Mouse (Mus musculus) forebrain, embryonic 11.5 days (tissue): ENCODE data around the gene Itpka. TPM values are rescaled to one million over a fixed set of nuclear protein-coding genes. Genes with fewer than 3 reads are reported as not detected.

Experiments
- ATAC-seq: fragments of 200-750 bp; cut with Nextera tagmentation; replicated peaks from 2 replicates; pipeline ENCODE4 v1.8.0; 2017; ENCODE audit warnings: moderate TSS enrichment; ENCODE audit not compliant: low FRiP score
- DNase-seq: peaks from one replicate; pipeline ENCODE4 v3.0.0-alpha.2; 2017; ENCODE audit warnings: low spot score
- H3K27ac ChIP-seq: fragments of 300-500 bp; sonication (generic); 2 replicates; pipeline ENCODE4 v1.5.1; 2014; ENCODE audit warnings: low read depth, low read length
- H3K27me3 ChIP-seq: fragments of 300-500 bp; sonication (generic); 2 replicates; pipeline ENCODE4 v1.6.1; 2014; ENCODE audit warnings: mild to moderate bottlenecking, low read length, mixed read lengths; ENCODE audit not compliant: control insufficient read depth, insufficient read depth
- H3K36me3 ChIP-seq: fragments of 300-500 bp; sonication (generic); 2 replicates; pipeline ENCODE4 v1.6.1; 2014; ENCODE audit warnings: mild to moderate bottlenecking, low read length, moderate library complexity, mixed read lengths; ENCODE audit not compliant: control insufficient read depth, insufficient read depth
- H3K4me1 ChIP-seq: fragments of 300-500 bp; sonication (generic); replicated peaks from 2 replicates; pipeline ENCODE4 v1.6.1; 2014; ENCODE audit warnings: low read length, mixed read lengths; ENCODE audit not compliant: control insufficient read depth, insufficient read depth
- H3K4me2 ChIP-seq: fragments of 300-500 bp; sonication (generic); 2 replicates; pipeline ENCODE4 v1.6.1; 2014; ENCODE audit warnings: low read depth, mild to moderate bottlenecking, low read length, moderate library complexity, mixed read lengths; ENCODE audit not compliant: severe bottlenecking
- H3K4me3 ChIP-seq: fragments of 300-500 bp; sonication (generic); 2 replicates; pipeline ENCODE4 v1.5.1; 2014; ENCODE audit warnings: low read depth, low read length
- H3K9ac ChIP-seq: fragments of 300-500 bp; sonication (generic); 2 replicates; pipeline ENCODE4 v1.6.1; 2014; ENCODE audit warnings: low read length
- H3K9me3 ChIP-seq: fragments of 300-500 bp; sonication (generic); 2 replicates; pipeline ENCODE4 v1.6.1; 2016; ENCODE audit warnings: low read length, mixed read lengths; ENCODE audit not compliant: control insufficient read depth
- WGBS: fragments of 180-500 bp; shearing (Covaris S2); extraction: QIAGEN DNeasy Blood & Tissue Kit; methylation state at CpG from one replicate; pipeline ENCODE4 v1.1.7; 2014; 5-methylcytosine and 5-hydroxymethylcytosine counted together
- polyA plus RNA-seq: library from polyadenylated mRNA; unstranded; fragments of >200 nt; fragmentation: Nextera tagmentation; extraction: Ambion mirVana; gene quantifications from 2 replicates; pipeline ENCODE4 v1.2.1, GENCODE M21; 2014

Gene Itpka
- polyA plus RNA-seq, 1 experiment from 2014 or later, result 1.5 TPM

GRCm38 (mm10) chr2:119799181-119799960 is 57.2 kb downstream of the Itpka start:
- peak overlapping the region; percentile 87 for H3K4me3 ChIP-seq
- ATAC-seq (peak; percentile 61), DNase-seq (peak; percentile 80)
- 1% methylated on average over 38 of the region's 89 CpGs for WGBS
- peak overlapping the region; percentile 96 for H3K4me2 ChIP-seq
- no peaks in the 10 kb centered on the region for H3K9me3 ChIP-seq
- H3K27ac ChIP-seq, result no peak overlapping the region
- H3K4me1 ChIP-seq, result peaks cover 35% of the 10 kb centered on the region
- H3K27me3 ChIP-seq, result peaks cover 9% of the 10 kb centered on the region; the same call in 1 of the 2 replicates
- no peaks in the 10 kb centered on the region; the same call in 1 of the 2 replicates for H3K36me3 ChIP-seq
- H3K9ac ChIP-seq, result peak overlapping the region; percentile 92

DNA sequence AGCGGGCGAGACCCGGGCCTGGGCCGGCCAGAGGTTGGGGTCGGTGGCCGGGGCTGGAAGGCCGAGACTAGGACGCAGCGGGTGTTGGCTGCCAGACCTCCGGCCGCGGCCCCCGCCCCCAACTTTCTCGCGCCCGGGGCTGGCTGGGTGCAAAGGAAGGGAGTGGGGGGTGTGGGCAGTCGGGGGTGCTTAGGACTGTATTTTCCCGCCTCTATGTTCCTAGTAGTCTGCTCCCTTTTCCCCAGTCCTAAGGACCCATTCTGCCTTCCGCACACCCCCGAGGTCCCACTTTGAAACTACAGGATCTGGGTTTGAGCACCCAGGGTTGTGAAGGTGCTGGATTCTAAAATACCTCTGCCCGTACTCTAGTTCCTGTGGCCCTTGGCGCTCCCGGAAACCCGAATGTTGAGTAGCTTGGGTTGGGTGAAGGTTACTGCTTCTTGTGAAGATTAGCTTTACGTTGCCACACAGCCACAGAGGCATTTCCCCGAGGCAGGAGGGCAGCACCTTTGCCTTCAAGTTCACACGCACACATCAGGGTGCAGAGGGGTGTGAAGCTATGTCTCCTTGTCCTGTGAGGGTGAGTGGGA is 57.9 kb downstream of the Itpka start:
- WGBS, result under 1% methylated on average over 27 of the region's 27 CpGs
- peaks cover 9% of the 10 kb centered on the region; the same call in 1 of the 2 replicates for H3K27me3 ChIP-seq

More for the DNA sequence above, 57.9 kb downstream of the Itpka start:
- Histone ChIP-seq H3K27ac (no peak overlapping the region), H3K4me2 (peak overlapping the region; percentile 96), H3K36me3 (no peaks in the 10 kb centered on the region; the same call in 1 of the 2 replicates), H3K4me1 (peaks cover 41% of the 10 kb centered on the region), H3K4me3 (peak overlapping the region; percentile 87), H3K9ac (peak overlapping the region; percentile 92), H3K9me3 (no peaks in the 10 kb centered on the region)
- DNase-seq, result no peak
- no peak; the same call in none of the 2 replicates for ATAC-seq

Other genes starting within 250 kb of the Itpka start
- 0.13 and 0.59 TPM in 2 replicates for gene Exd1, start 194.7 kb upstream of the Itpka start, polyA plus RNA-seq
- gene Chp1, start 194.6 kb upstream of the Itpka start, polyA plus RNA-seq, result 56.6 and 61.0 TPM in 2 replicates
- gene Nusap1, start 124.0 kb upstream of the Itpka start, polyA plus RNA-seq, result 120 and 131 TPM in 2 replicates
- 34.9 and 36.7 TPM in 2 replicates for gene Oip5, start 123.9 kb upstream of the Itpka start, polyA plus RNA-seq
- gene Ndufaf1, start 79.5 kb upstream of the Itpka start, polyA plus RNA-seq, result 37.7 and 39.5 TPM in 2 replicates
- 32.1 and 39.5 TPM in 2 replicates for gene Rtf1, start 67.3 kb upstream of the Itpka start, polyA plus RNA-seq
- 0.11 and 0.19 TPM in 2 replicates for gene Ltk, start 18.1 kb downstream of the Itpka start, polyA plus RNA-seq
- 38.1 and 40.3 TPM in 2 replicates for gene Rpap1, start 45.2 kb downstream of the Itpka start, polyA plus RNA-seq
- 27.7 and 29.8 TPM in 2 replicates for gene Tyro3, start 55.4 kb downstream of the Itpka start, polyA plus RNA-seq
- 34.3 and 43.3 TPM in 2 replicates for gene Mga, start 154.9 kb downstream of the Itpka start, polyA plus RNA-seq
- gene Mapkbp1, start 230.4 kb downstream of the Itpka start, polyA plus RNA-seq, result 3.9 and 5.3 TPM in 2 replicates